Mouse (Mus musculus): ENCODE results near the gene Clpb.

DNA sequence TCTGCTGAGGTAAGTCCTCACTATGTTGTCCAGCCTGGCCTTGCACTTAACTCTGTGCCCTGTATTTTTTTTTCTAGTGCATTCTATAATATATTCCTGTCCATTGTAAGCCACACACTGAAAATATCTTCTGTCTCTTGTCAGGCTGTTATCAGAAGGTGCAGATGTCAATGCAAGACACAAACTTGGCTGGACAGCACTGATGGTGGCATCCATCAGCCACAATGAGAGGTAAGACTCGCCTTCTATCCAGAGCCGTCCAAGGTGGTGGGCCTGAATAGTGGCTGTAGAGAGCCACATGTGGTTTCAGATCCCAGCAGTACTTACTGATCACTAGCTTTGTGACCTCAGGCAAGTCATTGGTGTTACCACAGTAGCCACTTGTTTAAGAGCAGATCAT lies 23.7 kb downstream of the Clpb start:
- TF ChIP-seq CTCF (IDR thresholded peaks at IDR 0.05; ENCODE audit: borderline replicate concordance, control insufficient read depth, extremely low read depth, insufficient read depth, low read length, poor library complexity), result no peak
- no peak for TF ChIP-seq POLR2A (IDR thresholded peaks at IDR 0.05; ENCODE audit: control insufficient read depth, extremely low read depth, insufficient read depth, low read length, poor library complexity)
